Mouse (Mus musculus) kidney, adult 9 months (tissue): Measurements from ENCODE around the gene Gprc5d.

Experiments used
- DNase-seq: peaks from one replicate; pipeline ENCODE4 v3.0.0; 2022

Gprc5d gene

DNA sequence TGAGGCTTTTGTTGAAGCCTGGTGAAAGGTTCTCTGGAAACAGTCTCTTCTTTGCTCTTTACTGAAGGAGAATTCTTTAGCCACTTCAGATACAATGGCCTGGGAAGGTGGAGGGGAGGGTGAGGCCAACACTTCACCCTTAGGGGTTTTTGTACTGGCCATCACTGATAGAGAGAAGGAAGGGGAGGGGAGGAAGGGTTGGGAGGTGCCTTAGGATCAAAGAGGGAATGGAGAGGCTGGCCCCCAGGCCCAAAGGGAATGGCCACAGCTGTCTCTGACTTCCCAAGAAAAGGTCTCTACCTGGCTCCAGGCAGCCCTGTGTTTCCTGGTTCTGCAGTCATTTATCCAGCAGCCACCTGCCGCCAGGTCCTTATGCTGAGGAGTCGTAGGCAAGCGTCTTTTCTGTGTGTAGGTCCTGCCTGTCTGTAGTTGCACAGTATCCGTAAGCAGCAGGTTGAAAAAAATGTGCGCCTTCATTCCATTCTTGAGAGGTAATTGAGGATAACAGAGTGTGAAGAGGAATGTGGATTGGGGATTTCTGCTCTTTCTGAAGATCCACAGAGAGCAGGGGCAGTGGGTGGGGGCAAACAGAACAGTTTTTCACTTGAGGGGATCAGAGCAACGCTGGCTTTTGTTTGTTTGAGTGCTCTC is 51.2 kb downstream of the Gprc5d start:
- DNase-seq = no peak

- peak; percentile 46 for DNase-seq
Observed at GRCm38 (mm10) chr6:135065236-135065957, 52.7 kb downstream of the Gprc5d start, which contains the start of gene Gprc5a. TSS of gene Gprc5a (plus strand) at chr6:135065651.

- DNase-seq = no peak
Observed at GRCm38 (mm10) chr6:135064621-135065020, 53.5 kb downstream of the Gprc5d start.

GRCm38 (mm10) chr6:135060728-135061127 is 57.4 kb downstream of the Gprc5d start:
- DNase-seq = no peak
